Mouse (Mus musculus) bone marrow, adult 2 months (tissue): ENCODE results near the gene Rbm3.

ENCODE experiments used
- CTCF ChIP-seq: fragments of 200-500 bp; IDR thresholded peaks from 2 replicates; pipeline ENCODE4 v1.5.1; 2011; ENCODE audit warnings: low read length, control low read depth; ENCODE audit not compliant: control insufficient read depth, insufficient read depth
- POLR2A ChIP-seq: fragments of 200-500 bp; IDR thresholded peaks from 2 replicates; pipeline ENCODE4 v1.6.1; 2011; ENCODE audit warnings: low read depth, mild to moderate bottlenecking, control low read depth, low read length, borderline replicate concordance; ENCODE audit not compliant: control insufficient read depth

GRCm38 (mm10) chrX:8163076-8163475, 17.4 kb upstream of the Rbm3 start:
- TF ChIP-seq CTCF: no peak
- TF ChIP-seq POLR2A: no peak
